8 mouse cellular contexts compared by ENCODE assay signal in genomic region chr4:141310191-141310606, GRCm38 (mm10). TPM values are rescaled to one million over a fixed set of nuclear protein-coding genes. Genes with fewer than 3 reads are reported as not detected.
DNase-seq lines count a peak whose midpoint lies in the region; ATAC-seq and TF ChIP-seq lines count a peak whose summit lies in the region.

No protein-coding gene starts in this region.

- H3K9ac ChIP-seq in neural tube, embryonic 15.5 days (replicated peaks) = no peak overlapping the region
- no peak overlapping the region for H3K9ac ChIP-seq in embryonic facial prominence, embryonic 13.5 days
- H3K9ac ChIP-seq in lung, embryonic 16.5 days (ENCODE audit: low read length) = peak overlapping the region; percentile 30

- peaks cover 28% of the 10 kb centered on the region for H3K4me1 ChIP-seq in neural tube, embryonic 15.5 days
- H3K4me1 ChIP-seq in embryonic facial prominence, embryonic 13.5 days = peaks cover 57% of the 10 kb centered on the region
- H3K4me1 ChIP-seq in lung, embryonic 16.5 days (replicated peaks; ENCODE audit: control insufficient read depth, insufficient read depth, low read length) = peaks cover 67% of the 10 kb centered on the region
- peaks cover 5% of the 10 kb centered on the region for H3K4me1 ChIP-seq in thymus, adult 2 months (replicated peaks; ENCODE audit: control insufficient read depth, insufficient read depth, low read length)

- H3K9me3 ChIP-seq in neural tube, embryonic 15.5 days (replicated peaks) = no peaks in the 10 kb centered on the region
- no peaks in the 10 kb centered on the region for H3K9me3 ChIP-seq in embryonic facial prominence, embryonic 13.5 days
- H3K9me3 ChIP-seq in lung, embryonic 16.5 days (ENCODE audit: control insufficient read depth, low read length) = no peaks in the 10 kb centered on the region

- TF ChIP-seq CTCF in thymus, adult 2 months (IDR thresholded peaks at IDR 0.05; ENCODE audit: borderline replicate concordance, control insufficient read depth, extremely low read depth, insufficient read depth, low read length, poor library complexity) = no peak

- no peak for ATAC-seq in neural tube, embryonic 15.5 days (ENCODE audit: low FRiP score)
- ATAC-seq in embryonic facial prominence, embryonic 13.5 days (ENCODE audit: insufficient number of reproducible peaks, insufficient read depth, low FRiP score, low TSS enrichment, low read depth) = no peak
- peak; percentile 63 for ATAC-seq in lung, embryonic 16.5 days (ENCODE audit: low read depth)

- TF ChIP-seq POLR2A in thymus, adult 2 months (IDR thresholded peaks at IDR 0.05; ENCODE audit: control insufficient read depth, extremely low read depth, insufficient read depth, low read length, poor library complexity) = no peak

- DNase-seq in neural tube, embryonic 10.5 days (ENCODE audit: extremely low spot score, low spot score) = peak; percentile 48
- peak; percentile 63 to 67 for DNase-seq in kidney, adult 8-10 months
- no peak for DNase-seq in right cerebral cortex, postnatal 25 days
- no peak for DNase-seq in thymus, adult 2 months
- no peak for DNase-seq in MN1 (ENCODE audit: low spot score)

- H3K4me2 ChIP-seq in neural tube, embryonic 15.5 days = no peak overlapping the region
- H3K4me2 ChIP-seq in embryonic facial prominence, embryonic 13.5 days = peak overlapping the region; percentile 26; the same call in 1 of the 2 replicates
- H3K4me2 ChIP-seq in lung, embryonic 16.5 days (ENCODE audit: low read depth, low read length) = peak overlapping the region; percentile 13; the same call in 1 of the 2 replicates

- H3K27me3 ChIP-seq in neural tube, embryonic 15.5 days (replicated peaks) = no peaks in the 10 kb centered on the region
- H3K27me3 ChIP-seq in embryonic facial prominence, embryonic 13.5 days = no peaks in the 10 kb centered on the region
- H3K27me3 ChIP-seq in lung, embryonic 16.5 days (ENCODE audit: control insufficient read depth, insufficient read depth, low read depth, low read length) = no peaks in the 10 kb centered on the region
- no peaks in the 10 kb centered on the region for H3K27me3 ChIP-seq in thymus, adult 2 months (ENCODE audit: control insufficient read depth, insufficient read depth, low read length)

- no peak overlapping the region for H3K27ac ChIP-seq in neural tube, embryonic 15.5 days (replicated peaks)
- peak overlapping the region; percentile 49; the same call in 1 of the 2 replicates for H3K27ac ChIP-seq in embryonic facial prominence, embryonic 13.5 days
- H3K27ac ChIP-seq in lung, embryonic 16.5 days (ENCODE audit: low read length) = peak overlapping the region; percentile 85
- H3K27ac ChIP-seq in thymus, adult 2 months (ENCODE audit: control insufficient read depth, insufficient read depth, low read length) = no peak overlapping the region

- 22% methylated on average over 8 of the region's 8 CpGs for WGBS in neural tube, embryonic 15.5 days
- 17% methylated on average over 8 of the region's 8 CpGs for WGBS in embryonic facial prominence, embryonic 13.5 days
- WGBS in lung, embryonic 16.5 days = 8% methylated on average over 8 of the region's 8 CpGs
- WGBS in thymus, adult 2 months = 80% methylated on average over 8 of the region's 8 CpGs

- H3K36me3 ChIP-seq in neural tube, embryonic 15.5 days = no peaks in the 10 kb centered on the region
- peaks cover 4% of the 10 kb centered on the region; the same call in 1 of the 2 replicates for H3K36me3 ChIP-seq in embryonic facial prominence, embryonic 13.5 days
- H3K36me3 ChIP-seq in lung, embryonic 16.5 days (ENCODE audit: control insufficient read depth, insufficient read depth, low read length) = peaks cover 5% of the 10 kb centered on the region; the same call in 1 of the 2 replicates
- H3K36me3 ChIP-seq in thymus, adult 2 months (ENCODE audit: control insufficient read depth, insufficient read depth, low read length) = no peaks in the 10 kb centered on the region

- H3K4me3 ChIP-seq in neural tube, embryonic 15.5 days (replicated peaks) = no peak overlapping the region
- H3K4me3 ChIP-seq in embryonic facial prominence, embryonic 13.5 days = no peak overlapping the region
- H3K4me3 ChIP-seq in lung, embryonic 16.5 days (ENCODE audit: low read length) = no peak overlapping the region
- H3K4me3 ChIP-seq in thymus, adult 2 months (ENCODE audit: control insufficient read depth, insufficient read depth, low read length) = no peak overlapping the region

RNA-seq across cellular contexts. Expression of gene Epha2, which starts 9.2 kb away (rescaled TPM):
- polyA plus RNA-seq in neural tube, embryonic 15.5 days (2015; fragmentation: Nextera tagmentation; extraction: Ambion mirVana) = 0.87 and 1.9 TPM in 2 replicates
- polyA plus RNA-seq in embryonic facial prominence, embryonic 13.5 days (2015; fragmentation: Nextera tagmentation; extraction: Ambion mirVana) = 2.6 and 4.0 TPM in 2 replicates
- polyA plus RNA-seq in lung, embryonic 16.5 days (2015; fragmentation: Nextera tagmentation; extraction: Ambion mirVana) = 11.6 and 11.8 TPM in 2 replicates
- 3.6 and 3.9 TPM in 2 replicates for polyA plus RNA-seq in thymus, adult 2 months (2012; rRNA removed)

RNA-seq across cellular contexts. Expression of gene Fam131c, which starts 57.8 kb away (rescaled TPM):
- polyA plus RNA-seq in neural tube, embryonic 15.5 days (2015; fragmentation: Nextera tagmentation; extraction: Ambion mirVana) = 35.2 and 42.5 TPM in 2 replicates
- 1.7 and 2.9 TPM in 2 replicates for polyA plus RNA-seq in embryonic facial prominence, embryonic 13.5 days (2015; fragmentation: Nextera tagmentation; extraction: Ambion mirVana)
- 3.3 and 3.6 TPM in 2 replicates for polyA plus RNA-seq in lung, embryonic 16.5 days (2015; fragmentation: Nextera tagmentation; extraction: Ambion mirVana)
- polyA plus RNA-seq in thymus, adult 2 months (2012; rRNA removed) = 0.17 and 0.40 TPM in 2 replicates

Comparison
In these comparisons a context has a peak if more than half of its experiments do, and no peak if none do; other contexts are left out.
1. DNase-seq: peak in neural tube, embryonic 10.5 days (single experiment) and kidney, adult 8-10 months (2 of 2); none in right cerebral cortex, postnatal 25 days (single experiment), thymus, adult 2 months (single experiment) and MN1 (single experiment).
2. H3K27ac ChIP-seq: peak in embryonic facial prominence, embryonic 13.5 days (single experiment) and lung, embryonic 16.5 days (single experiment); none in neural tube, embryonic 15.5 days (single experiment) and thymus, adult 2 months (single experiment).